Mouse (Mus musculus) fat pad, adult 2 months (tissue): ENCODE results near the gene Olfr1186.
"Not testable (repeated sequence)": the region's sequence is repeated elsewhere in the genome, so short reads cannot be mapped to it uniquely, and the experiment has no call there.

Experiments used
- DNase-seq: peaks from one replicate; pipeline ENCODE4 v3.0.0-alpha.2; 2011; ENCODE audit warnings: low read depth, low spot score; ENCODE audit errors: extremely low read depth

The Olfr1186 gene

DNA sequence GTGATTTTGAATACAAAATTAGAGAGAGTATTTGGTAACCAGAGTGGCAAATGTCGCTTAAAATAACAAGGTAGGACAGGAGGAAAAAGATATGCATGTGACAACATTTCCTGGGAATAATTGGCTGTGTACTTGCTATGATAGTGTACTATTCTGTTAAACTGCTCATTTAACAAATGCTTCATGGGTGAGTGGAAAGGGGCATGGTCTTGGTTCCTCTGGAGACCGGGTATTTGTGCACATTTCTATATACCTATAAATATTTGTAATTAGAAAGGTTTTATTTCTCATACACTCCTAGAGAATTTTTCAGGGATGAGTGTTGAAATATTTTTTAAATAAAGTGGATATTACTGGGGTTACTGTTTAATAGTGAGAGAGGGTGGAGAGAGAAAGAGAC lies at the start of gene Olfr1186:
Gene Olfr1186 (plus strand): TSS at position 301 of the 400 bp plus-strand sequence.
- DNase-seq: no peak

- no peak for DNase-seq
Measured at GRCm38 (mm10) chr2:88483298-88483697, 35.1 kb upstream of the Olfr1186 start, which contains the start of gene Olfr1184. Olfr1184 (plus strand) TSS chr2:88483598.

DNA sequence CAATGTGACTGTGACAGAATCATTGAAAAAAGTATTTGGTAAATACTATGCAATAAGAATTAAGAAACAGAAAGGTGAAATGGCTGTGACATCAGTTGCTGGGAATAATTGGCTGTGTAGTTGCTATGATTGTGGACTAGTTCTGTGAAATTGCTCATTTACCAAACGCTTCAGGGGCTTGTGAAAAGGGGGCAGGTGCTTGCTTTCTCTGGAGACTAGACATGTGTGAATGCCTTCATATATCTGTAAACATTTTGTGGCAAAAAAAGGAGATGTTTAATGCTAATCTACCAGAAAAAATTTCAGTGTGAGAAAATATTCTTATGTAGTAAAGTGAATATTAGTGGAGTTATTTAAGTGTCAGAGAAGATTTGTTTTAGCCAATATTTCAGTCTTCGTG lies 25.3 kb upstream of the Olfr1186 start, which contains the start of gene Olfr1185-ps1:
Gene Olfr1185-ps1 (plus strand): TSS at position 301 of the 400 bp plus-strand sequence.
- no peak for DNase-seq

- DNase-seq: no peak
Measured at GRCm38 (mm10) chr2:88525720-88526119, 7.4 kb downstream of the Olfr1186 start.

GRCm38 (mm10) chr2:88556635-88557034 lies 38.3 kb downstream of the Olfr1186 start, which contains the start of gene Olfr1188:
Olfr1188 (plus strand) TSS chr2:88556935.
- no peak for DNase-seq

DNA sequence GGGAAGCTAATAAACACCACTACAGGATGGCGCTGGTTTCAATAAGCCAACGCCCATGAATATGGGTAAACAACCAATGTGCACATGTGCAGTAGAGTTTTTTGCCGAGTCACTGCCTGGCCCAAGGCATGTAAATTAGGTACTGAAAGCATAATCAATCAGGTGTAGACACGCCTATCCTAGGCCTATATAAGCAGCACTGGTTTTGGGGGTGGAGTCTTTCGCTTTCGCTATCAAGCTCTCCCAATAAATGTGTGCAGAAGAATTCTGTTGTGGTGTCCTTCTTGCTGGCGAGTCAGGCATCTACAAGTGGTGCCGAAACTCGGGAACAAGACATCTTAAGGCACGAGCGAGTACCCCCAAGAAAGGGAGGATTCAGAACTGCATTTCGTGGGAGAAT lies 54.3 kb downstream of the Olfr1186 start:
- DNase-seq: not testable (repeated sequence)
